Mouse (Mus musculus) 3T3-L1 (cell line): ENCODE data around the gene Fkbp15.

ENCODE experiments used
- DNase-seq: peaks from one replicate; pipeline ENCODE4 v3.0.0-alpha.2; 2015; ENCODE audit warnings: low read depth, low spot score

Gene Fkbp15

DNA sequence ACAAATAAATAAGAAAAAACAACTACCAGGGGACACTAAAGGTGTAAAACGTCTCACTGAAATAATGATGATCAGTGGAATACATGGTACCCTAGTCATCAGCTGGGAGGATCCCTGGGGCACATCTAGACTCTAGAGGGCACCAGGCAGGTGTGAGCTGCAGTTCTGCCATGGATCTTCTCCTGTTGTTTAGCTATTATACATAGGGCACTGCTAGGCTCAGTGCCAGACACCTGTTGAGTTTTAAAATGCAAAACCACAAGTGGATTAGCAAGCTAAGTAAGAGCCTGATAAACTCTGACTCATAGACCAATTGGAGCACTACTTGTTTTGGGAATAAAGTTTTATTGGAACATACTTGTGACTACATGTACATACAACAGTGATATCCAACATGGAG lies 42.1 kb downstream of the Fkbp15 start:
- DNase-seq, result peak; percentile 9

DNA sequence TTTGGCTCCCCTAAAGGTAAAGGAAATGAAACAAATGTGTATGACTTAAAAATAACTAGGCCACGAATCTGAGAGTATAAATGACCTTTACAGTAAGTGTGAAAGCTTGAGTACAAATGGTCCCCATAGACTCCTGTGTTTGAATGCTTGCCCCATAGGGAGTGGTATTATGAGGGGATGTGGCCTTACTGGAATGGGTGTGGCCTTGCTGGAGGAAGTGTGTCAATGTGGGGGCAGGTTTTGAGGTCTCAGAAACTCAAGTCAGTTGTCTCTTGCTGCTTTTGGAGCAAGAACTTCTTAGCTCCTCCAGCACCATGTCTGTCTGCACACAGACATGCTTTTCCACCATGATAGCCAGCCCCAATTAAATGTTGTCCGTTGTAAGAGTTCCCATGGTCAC lies 43.9 kb downstream of the Fkbp15 start:
- DNase-seq, result no peak

- DNase-seq, result no peak
Observed at GRCm38 (mm10) chr4:62314516-62314915, 45.8 kb downstream of the Fkbp15 start.

- peak; percentile 39 for DNase-seq
Observed at GRCm38 (mm10) chr4:62313641-62314211, 46.6 kb downstream of the Fkbp15 start.

DNA sequence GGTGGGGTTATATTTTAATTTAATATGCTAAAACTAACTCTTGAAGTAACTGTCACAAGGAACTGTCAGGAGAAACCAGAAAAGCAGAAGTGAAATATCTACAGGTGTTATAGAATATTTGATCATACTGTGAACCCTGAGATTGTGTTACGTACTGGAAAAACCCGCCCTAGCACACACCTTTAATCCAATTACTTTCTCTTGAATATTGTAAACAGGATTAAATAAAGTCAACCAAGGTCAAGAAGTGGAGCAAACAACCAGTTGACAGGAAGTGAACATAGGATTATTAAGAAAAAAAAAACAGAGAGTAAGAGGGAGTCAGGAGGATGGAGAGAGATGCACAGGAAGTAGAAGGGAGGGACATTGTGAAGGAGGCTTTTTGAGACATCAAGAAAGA lies 47.5 kb downstream of the Fkbp15 start:
- no peak for DNase-seq

- no peak for DNase-seq
Observed at GRCm38 (mm10) chr4:62308406-62308805, 51.9 kb downstream of the Fkbp15 start.

GRCm38 (mm10) chr4:62306840-62307239 lies 53.5 kb downstream of the Fkbp15 start:
- DNase-seq, result no peak

DNA sequence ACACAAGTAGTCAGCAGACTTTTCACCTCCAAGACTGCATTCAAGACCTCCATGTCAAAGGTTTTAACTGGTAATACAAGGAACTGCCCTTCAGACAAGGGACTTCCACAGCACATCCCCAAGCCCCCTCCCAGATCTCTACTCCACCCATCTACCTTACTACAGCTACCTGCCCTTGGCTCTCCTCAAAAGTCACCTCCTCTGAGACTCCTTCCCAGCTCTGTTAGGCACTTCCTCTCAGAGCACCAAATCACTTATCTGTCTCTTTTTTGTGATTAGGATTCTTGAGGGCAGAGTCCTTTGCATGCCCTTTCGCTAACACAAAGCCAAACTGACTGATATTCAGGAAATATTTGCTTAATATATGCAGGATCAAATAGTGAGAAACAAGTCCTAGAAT lies 54.0 kb downstream of the Fkbp15 start:
- no peak for DNase-seq

DNA sequence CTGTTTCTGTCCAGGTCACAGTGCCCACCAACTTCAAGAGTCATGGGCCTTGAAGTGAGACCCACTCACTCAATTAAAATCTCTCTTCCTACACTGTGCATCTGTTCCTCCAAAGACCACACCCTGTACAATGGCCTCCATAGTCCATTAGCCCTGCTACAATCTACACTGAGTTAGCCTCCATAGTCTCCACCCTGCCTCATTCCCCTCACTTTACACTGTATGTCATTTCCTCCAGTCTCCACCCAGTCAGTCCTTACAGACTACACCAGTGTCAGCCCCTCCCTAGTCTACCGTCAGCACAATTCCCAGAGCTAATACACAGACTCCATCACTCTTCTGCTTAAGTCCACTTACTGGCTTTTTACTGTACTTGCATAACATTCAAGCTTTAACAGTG lies 57.1 kb downstream of the Fkbp15 start:
- DNase-seq, result no peak

DNA sequence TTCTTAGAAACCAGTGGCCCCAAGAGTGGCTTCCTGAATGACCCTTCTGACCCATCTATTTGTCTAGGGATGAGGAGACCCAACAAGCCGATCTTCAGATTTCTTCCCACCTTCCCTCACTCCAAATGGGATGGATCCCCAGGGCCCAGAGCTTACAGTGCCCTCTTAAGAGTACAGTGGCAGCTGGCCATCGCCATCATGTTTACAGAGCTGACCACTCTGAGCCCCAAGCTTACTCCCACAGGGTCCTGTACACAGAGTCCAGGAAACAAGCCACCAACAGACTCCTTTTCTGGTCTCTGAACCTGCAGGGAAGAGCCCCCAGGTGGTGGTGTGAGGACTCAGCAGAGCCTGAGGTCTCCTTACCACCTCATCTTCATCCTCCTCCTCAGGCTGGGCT lies 57.6 kb downstream of the Fkbp15 start:
- no peak for DNase-seq

DNA sequence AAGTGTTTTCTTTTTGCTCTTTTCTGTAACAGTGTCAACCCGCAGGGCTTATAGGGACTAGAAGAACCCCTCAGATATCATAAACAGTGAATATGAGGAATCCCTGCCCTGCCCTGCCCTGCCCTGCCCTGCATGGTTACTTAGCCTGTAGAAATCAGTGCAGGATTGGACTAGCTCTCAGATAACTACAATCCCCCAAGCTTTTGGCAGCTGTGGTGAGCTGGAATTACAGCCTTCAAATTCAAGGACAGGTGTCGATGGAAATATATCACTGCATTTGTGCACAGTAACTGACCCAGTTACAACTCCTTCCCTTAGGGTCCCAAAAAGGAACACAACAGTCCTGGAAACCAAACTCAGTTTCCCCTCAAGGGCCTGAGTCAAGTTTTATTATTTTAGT lies 60.3 kb downstream of the Fkbp15 start:
- no peak for DNase-seq

GRCm38 (mm10) chr4:62297280-62298130 lies 62.8 kb downstream of the Fkbp15 start:
- no peak for DNase-seq

GRCm38 (mm10) chr4:62294741-62295140 lies 65.6 kb downstream of the Fkbp15 start:
- no peak for DNase-seq

- DNase-seq, result no peak
Observed at GRCm38 (mm10) chr4:62293219-62293861, 67.0 kb downstream of the Fkbp15 start.

- no peak for DNase-seq
Observed at GRCm38 (mm10) chr4:62292461-62293180, 67.7 kb downstream of the Fkbp15 start.

GRCm38 (mm10) chr4:62290816-62291505 lies 69.4 kb downstream of the Fkbp15 start:
- DNase-seq, result peak; percentile 72

GRCm38 (mm10) chr4:62289226-62289625 lies 71.1 kb downstream of the Fkbp15 start:
- DNase-seq, result no peak

DNA sequence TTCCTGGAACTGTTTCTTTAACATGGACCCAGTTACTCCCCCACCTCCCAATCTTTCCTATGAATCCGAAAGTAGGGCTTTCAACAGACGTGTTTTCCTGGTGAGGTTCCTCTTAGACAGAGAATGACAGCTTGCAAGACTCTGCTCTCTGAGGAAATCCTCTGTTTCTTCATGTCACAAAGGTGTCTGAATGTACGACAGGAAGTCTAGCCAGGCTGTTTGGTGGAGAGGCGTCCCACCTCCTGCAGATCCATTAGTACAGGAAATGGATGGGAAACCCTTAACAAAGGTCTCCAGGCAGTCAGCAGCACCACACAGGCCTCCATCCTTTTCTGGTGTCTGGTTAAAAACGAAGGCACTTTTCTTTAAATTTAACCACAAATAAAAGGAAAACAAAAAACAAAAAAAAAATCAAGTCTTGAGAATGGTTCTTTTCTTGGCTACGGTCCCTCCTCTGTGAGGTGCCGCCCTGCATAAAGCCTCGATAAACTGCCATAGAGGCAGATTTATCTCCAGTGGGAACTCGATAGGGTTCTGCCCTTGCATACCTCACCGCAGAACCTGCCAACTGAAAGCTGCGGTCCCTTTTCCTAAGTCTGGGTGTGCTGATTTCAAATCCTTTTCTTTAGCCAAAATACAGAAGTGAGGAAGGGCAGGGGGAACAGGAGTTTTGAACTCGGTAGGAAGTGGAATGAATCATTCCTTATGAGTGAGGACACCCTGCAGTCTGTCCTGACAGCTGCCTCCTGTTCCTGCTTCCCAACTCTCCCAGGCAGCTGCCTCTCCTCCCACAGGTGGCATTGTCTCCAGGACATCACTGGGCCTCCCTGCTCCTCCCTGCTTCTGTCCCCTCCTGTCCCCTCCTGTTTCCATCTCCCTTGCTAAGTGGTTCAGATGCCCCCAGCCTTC lies 73.1 kb downstream of the Fkbp15 start:
- DNase-seq, result no peak

GRCm38 (mm10) chr4:62286257-62286991 lies 73.9 kb downstream of the Fkbp15 start:
- DNase-seq, result peak; percentile 50

GRCm38 (mm10) chr4:62285576-62285975 lies 74.8 kb downstream of the Fkbp15 start:
- no peak for DNase-seq
